Mouse (Mus musculus) gastrocnemius, postnatal 36 days (tissue): ENCODE measurements around the gene Fer1l5. TPM values are rescaled to one million over a fixed set of nuclear protein-coding genes. Genes with fewer than 3 reads are reported as not detected.
A peak's percentile ranks its signal among the peaks of the same experiment; 100 is the strongest.

ENCODE experiments used
- DNase-seq, 2 experiments: peaks; one replicate each; pipeline ENCODE4 v3.0.0; 2022
- intact Hi-C: fragments of 180-260 bp; cut with DNase I; formaldehyde crosslinking; loops from one replicate; pipeline ENCODE4 v1.15.1; 2025
- long read RNA-seq, 2 experiments: library from polyadenylated mRNA; stranded (forward); transcript quantifications; one replicate each; pipeline ENCODE4 v2.0.0; 2021
- total RNA-seq, 2 experiments: library from RNA; stranded (reverse); gene quantifications; 2 replicates each; pipeline ENCODE4 v1.2.3; 2021

Fer1l5 gene
- total RNA-seq: not detected
- long read RNA-seq, experiment 1: 0 reads
- long read RNA-seq, experiment 2: 0 reads

- intact Hi-C loops: loop anchor here (2.0 kb wide), 1 partner anchor 101 kb away; no protein-coding TSS in a partner anchor
- DNase-seq: no peak
These were observed at the start of gene Fer1l5 for GRCm38 (mm10) chr1:36371934-36372845. Gene Fer1l5 (plus strand): TSS chr1:36372291.

- no peak for DNase-seq
- intact Hi-C loops: loop anchor here (5.0 kb wide), 1 partner anchor 174 kb away; no protein-coding TSS in a partner anchor
These were observed 49.0 kb upstream of the Fer1l5 start for GRCm38 (mm10) chr1:36323076-36323475.

- intact Hi-C loops: loop anchor here (5.0 kb wide), 1 partner anchor 173 kb away; no protein-coding TSS in a partner anchor
- DNase-seq: no peak
These were observed 48.2 kb upstream of the Fer1l5 start for GRCm38 (mm10) chr1:36323746-36324448.

DNA sequence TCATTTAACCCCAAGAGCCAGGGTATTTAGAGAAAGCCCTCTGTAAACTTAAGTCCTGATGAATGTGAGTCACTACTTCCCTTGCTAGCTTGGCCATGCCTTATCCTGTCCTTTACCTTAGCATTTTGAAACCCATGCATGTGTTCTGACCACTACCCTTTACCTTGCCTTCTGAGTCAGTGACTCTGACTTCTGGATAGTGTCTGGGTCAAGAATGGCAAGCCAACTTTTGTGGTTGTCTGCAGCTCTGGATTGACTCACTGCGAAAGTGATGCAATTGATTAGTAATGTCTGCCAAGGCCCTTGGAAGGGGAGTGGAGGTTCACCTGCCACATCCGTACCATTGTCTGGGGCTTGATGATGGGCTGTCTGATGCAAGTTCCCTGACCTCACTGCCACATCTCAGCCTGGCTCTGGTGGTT, 46.2 kb upstream of the Fer1l5 start:
- intact Hi-C loops: no loop called here
- no peak for DNase-seq

DNA sequence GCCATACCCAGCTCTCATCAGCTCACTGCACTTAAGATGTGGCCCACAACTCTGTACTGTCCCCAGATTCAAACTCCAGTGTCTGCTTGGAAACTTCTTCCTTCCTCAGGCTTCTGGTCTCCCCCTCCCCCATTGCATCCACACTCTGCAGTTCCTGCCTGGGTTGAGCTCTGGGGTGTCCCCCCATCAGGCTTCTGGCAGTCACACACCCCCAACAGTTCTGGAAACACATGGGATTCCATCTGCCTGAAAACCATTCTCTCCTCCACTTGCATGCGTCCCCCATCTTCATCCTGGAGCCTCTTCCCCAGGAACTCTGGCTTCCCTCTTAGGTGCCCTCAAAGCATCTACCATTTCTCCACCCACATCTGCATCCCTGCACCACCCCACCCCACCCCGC, 45.3 kb upstream of the Fer1l5 start:
- intact Hi-C loops: no loop called here
- no peak for DNase-seq

GRCm38 (mm10) chr1:36331743-36332142, 40.3 kb upstream of the Fer1l5 start:
- no peak for DNase-seq
- intact Hi-C loops: no loop called here

DNA sequence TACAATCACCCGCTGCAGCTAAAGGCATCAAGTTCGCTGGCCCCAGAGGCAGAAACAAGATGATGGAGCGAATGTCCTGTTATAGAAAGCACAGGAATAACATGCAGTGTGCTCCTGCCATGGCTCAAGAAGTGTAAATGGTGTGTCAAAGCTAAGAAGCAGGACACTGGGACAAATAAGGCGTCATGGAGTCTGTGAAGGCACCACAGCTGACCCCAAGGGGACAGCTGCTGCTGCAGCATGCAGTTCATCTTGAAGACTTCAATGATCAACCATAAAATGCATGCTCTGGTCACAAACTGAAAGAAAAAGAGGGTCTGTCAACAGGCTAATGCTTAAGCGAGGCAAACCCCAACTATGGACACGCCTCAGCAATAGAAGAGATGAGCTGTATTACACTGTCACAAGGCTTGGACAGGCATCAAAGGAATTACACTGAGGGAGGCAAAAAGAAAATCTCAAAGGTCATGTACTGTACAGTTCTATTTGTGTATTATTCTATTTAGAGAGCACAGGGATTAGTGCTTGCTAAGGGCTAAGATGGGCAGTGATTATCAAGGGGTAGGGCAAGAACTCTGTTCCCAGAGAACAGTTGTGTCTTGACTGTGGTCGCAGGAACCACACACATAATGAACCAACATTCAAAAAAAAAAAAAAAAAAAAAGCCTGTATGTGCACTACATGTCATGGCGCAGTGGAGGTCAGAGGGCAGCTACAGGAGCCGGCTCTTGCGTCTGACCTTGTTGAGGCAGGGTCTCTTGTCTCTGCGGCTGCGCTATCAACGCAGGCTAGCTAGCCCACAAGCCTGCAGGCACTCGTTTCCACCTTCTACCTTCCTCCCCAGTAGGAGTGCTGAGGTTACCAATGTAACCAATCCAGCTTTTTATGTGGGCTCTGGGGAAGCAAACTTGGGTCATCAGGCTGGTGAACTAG, 38.9 kb upstream of the Fer1l5 start:
- intact Hi-C loops: no loop called here
- DNase-seq: no peak

DNA sequence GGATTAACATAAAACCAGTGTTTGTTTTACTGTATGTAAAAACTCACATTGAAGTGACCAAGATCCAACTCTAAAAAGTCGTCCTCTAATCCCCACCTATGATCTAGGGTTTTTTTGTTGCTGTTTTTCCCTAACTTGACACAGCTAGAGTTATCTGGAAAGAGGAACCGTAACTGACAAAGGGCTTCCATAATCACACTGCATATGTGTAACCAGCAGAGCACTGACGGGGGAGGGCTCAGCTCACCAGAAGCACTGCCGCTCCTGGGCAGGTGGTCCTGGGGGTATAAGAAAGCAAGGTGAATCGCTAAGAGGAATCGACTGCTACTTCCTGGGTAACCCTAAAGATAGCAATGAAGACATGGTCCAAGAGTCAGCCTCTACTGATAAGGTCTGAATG, 29.5 kb upstream of the Fer1l5 start:
- DNase-seq: no peak
- intact Hi-C loops: no loop called here

- intact Hi-C loops: no loop called here
- DNase-seq: no peak
These were observed 19.7 kb upstream of the Fer1l5 start for GRCm38 (mm10) chr1:36352351-36352750.

GRCm38 (mm10) chr1:36356955-36357695, 15.0 kb upstream of the Fer1l5 start:
- intact Hi-C loops: no loop called here

DNA sequence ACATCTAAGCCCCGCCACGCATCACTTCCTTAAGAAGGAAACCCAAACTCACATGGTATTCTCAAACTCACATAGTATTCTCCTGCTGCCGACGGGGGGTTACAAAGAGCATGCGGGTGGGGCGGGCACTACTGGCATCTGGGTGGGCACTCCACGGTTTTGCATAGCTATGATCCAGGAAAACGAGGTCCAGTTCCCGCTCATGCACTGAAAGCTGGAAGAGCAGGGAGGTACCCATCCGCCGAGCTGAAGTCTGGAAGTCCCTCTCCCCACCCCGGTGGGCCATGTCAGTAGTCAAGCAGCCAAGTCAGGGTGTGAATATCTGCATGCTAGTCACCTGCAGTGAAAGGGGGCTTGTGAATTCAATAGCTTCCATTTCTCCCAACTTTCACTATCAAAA, 4.4 kb upstream of the Fer1l5 start:
- no peak for DNase-seq
- intact Hi-C loops: loop anchor here (5.0 kb wide), 1 partner anchor 130 kb away; no protein-coding TSS in a partner anchor

More at GRCm38 (mm10) chr1:36356955-36357695, 15.0 kb upstream of the Fer1l5 start:
- no peak for DNase-seq

GRCm38 (mm10) chr1:36368112-36368968, 3.8 kb upstream of the Fer1l5 start:
- intact Hi-C loops: loop anchor here (5.0 kb wide), 1 partner anchor 129 kb away; no protein-coding TSS in a partner anchor
- peak in 1 of 2 experiments; percentile 60 for DNase-seq

GRCm38 (mm10) chr1:36368969-36369645, 3.0 kb upstream of the Fer1l5 start, which contains the start of gene Kansl3:
Gene Kansl3 (minus strand): TSS chr1:36369181.
- intact Hi-C loops: loop anchor here (5.0 kb wide), 1 partner anchor 128 kb away; no protein-coding TSS in a partner anchor
- DNase-seq: peak; percentile 85 to 91

DNA sequence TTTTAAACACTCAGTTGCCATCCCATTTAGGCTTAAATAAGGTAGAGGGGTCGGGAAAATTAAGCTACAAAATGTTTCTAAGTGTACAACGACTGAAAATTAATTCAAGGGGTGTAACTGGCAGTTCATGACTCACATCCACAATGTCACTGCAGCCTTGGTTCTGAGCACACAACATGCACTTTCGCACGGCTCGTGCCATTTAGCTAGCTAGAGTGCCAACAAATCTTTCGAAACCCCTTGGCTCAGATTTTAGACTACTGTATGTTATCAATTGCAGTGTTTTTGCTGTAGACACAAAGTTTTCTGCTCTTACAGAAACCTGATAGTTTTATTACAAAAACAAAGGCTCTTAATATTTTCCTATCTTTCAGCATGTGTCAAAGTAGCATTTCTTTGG, 1.2 kb upstream of the Fer1l5 start:
- DNase-seq: no peak
- intact Hi-C loops: loop anchor here (2.0 kb wide), 1 partner anchor 102 kb away; no protein-coding TSS in a partner anchor

DNA sequence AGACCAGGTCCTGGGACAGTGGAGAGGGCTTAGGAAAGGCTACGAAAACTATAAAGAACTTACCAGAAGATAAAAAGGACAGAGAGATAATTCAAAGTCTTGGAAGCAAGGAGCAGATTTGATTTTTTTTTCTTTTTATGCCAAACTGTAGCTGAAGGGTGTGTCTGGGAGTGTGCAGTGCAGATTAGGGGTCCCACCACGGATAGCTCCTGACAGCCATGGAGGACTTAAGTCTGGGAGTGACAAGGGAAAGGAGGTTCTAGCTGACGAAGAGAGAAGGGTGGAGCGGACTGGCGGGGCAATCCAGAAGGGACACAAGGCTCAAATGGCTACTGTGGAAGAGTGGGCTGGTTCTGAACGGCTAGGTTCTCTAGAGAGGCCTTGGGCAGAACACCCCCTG, 6.8 kb downstream of the Fer1l5 start:
- DNase-seq: no peak
- intact Hi-C loops: no loop called here

DNA sequence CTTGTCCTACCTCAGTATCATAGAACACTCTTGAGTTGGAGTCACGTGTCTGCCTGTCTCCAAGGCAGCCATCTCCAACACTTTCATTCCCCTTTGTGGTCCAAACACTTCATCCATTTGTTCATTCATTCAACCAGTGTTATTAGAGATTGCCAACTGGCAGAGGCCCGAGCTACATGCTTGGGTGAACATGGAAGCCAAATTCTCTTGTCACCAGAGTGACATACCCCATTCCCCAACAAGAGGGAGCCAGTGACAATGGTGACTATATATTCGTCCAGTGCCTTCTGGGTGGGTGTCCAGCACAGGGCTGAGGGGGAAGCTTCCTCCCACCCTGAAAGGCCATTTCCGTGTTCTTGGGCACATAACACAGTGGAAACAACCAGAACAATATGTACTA, 7.5 kb downstream of the Fer1l5 start:
- intact Hi-C loops: no loop called here

DNA sequence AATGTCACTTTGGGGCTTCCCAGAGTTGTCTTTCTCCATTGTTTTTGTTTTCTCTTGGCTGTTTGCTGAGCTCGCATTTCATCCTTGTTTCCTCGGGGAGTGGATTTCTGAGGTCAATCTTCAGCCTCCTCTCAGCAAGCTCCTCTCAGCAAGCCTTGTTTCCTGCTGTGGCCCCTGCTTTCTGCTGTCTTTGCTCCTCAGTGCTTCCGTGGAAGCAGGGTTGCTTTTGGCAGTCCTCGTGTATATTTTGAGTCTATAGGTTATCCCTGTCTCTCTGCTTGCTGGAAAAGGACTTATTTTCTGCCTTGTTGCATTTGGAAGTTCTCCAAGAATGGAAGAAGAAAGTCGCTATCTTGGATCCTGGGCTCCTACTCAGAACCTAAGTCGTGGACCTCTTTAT, 24.9 kb downstream of the Fer1l5 start:
- DNase-seq: no peak

More for the DNA sequence above, 7.5 kb downstream of the Fer1l5 start:
- DNase-seq: no peak

GRCm38 (mm10) chr1:36401509-36401908, 29.4 kb downstream of the Fer1l5 start:
- DNase-seq: no peak
- intact Hi-C loops: no loop called here

More for the DNA sequence above, 24.9 kb downstream of the Fer1l5 start:
- intact Hi-C loops: no loop called here
